Mouse (Mus musculus) intestine, embryonic 14.5 days (tissue): ENCODE results near the gene Pcdh10. TPM values are rescaled to one million over a fixed set of nuclear protein-coding genes. Genes with fewer than 3 reads are reported as not detected.

Source experiments
- ATAC-seq: fragments of 200-750 bp; cut with Nextera tagmentation; replicated peaks from 2 replicates; pipeline ENCODE4 v1.8.0; 2017; ENCODE audit warnings: low read depth, moderate number of reproducible peaks, moderate TSS enrichment, moderate library complexity; ENCODE audit not compliant: low FRiP score, low TSS enrichment
- DNase-seq: peaks from one replicate; pipeline ENCODE4 v3.0.0-alpha.2; 2018; ENCODE audit warnings: low spot score
- H3K27ac ChIP-seq: fragments of 300-500 bp; sonication (generic); 2 replicates; pipeline ENCODE4 v1.5.1; 2014; ENCODE audit warnings: low read depth, mild to moderate bottlenecking, control low read depth
- H3K27me3 ChIP-seq: fragments of 300-500 bp; sonication (generic); replicated peaks from 2 replicates; pipeline ENCODE4 v1.6.1; 2014; ENCODE audit warnings: low read length, control low read depth; ENCODE audit not compliant: control insufficient read depth, insufficient read depth
- H3K36me3 ChIP-seq: fragments of 300-500 bp; sonication (generic); 2 replicates; pipeline ENCODE4 v1.6.1; 2014; ENCODE audit warnings: low read length, control low read depth; ENCODE audit not compliant: control insufficient read depth, insufficient read depth
- H3K4me1 ChIP-seq: fragments of 300-500 bp; sonication (generic); replicated peaks from 2 replicates; pipeline ENCODE4 v1.6.1; 2014; ENCODE audit warnings: low read length, control low read depth, mixed read lengths; ENCODE audit not compliant: control insufficient read depth, insufficient read depth
- H3K4me2 ChIP-seq: fragments of 300-500 bp; sonication (generic); 2 replicates; pipeline ENCODE4 v1.6.1; 2014; ENCODE audit warnings: low read length
- H3K4me3 ChIP-seq: fragments of 300-500 bp; sonication (generic); 2 replicates; pipeline ENCODE4 v1.5.1; 2014; ENCODE audit warnings: low read depth, low read length, control low read depth, mixed read lengths
- H3K9ac ChIP-seq: fragments of 300-500 bp; sonication (generic); 2 replicates; pipeline ENCODE4 v1.6.1; 2014; ENCODE audit warnings: mild to moderate bottlenecking, low read length
- H3K9me3 ChIP-seq: fragments of 300-500 bp; sonication (generic); 2 replicates; pipeline ENCODE4 v1.6.1; 2016; ENCODE audit warnings: low read length, control low read depth; ENCODE audit not compliant: control insufficient read depth
- WGBS: fragments of 180-500 bp; shearing (Covaris S2); extraction: QIAGEN DNeasy Blood & Tissue Kit; methylation state at CpG from one replicate; pipeline ENCODE4 v1.1.7; 2014; 5-methylcytosine and 5-hydroxymethylcytosine counted together
- polyA plus RNA-seq: library from polyadenylated mRNA; unstranded; fragments of >200 nt; fragmentation: Nextera tagmentation; extraction: Ambion mirVana; gene quantifications from 2 replicates; pipeline ENCODE4 v1.2.1, GENCODE M21; 2014

Gene Pcdh10
- polyA plus RNA-seq, 1 experiment from 2014 or later = 0.84 TPM

GRCm38 (mm10) chr3:45379972-45380761, 2.0 kb downstream of the Pcdh10 start:
- Histone ChIP-seq H3K4me1 (peaks cover 24% of the 10 kb centered on the region), H3K9ac (no peak overlapping the region), H3K27me3 (peaks cover 50% of the 10 kb centered on the region), H3K9me3 (no peaks in the 10 kb centered on the region), H3K4me2 (peak overlapping the region; percentile 64), H3K36me3 (no peaks in the 10 kb centered on the region), H3K27ac (no peak overlapping the region), H3K4me3 (peak overlapping the region; percentile 57)
- ATAC-seq (no peak), DNase-seq (no peak)
- under 1% methylated on average over 55 of the region's 55 CpGs for WGBS

- peak overlapping the region; percentile 64 for H3K4me2 ChIP-seq
- ATAC-seq (no peak), DNase-seq (peak; percentile 75)
- H3K36me3 ChIP-seq = no peaks in the 10 kb centered on the region
- no peaks in the 10 kb centered on the region for H3K9me3 ChIP-seq
- WGBS = under 1% methylated on average over 80 of the region's 82 CpGs
- H3K4me1 ChIP-seq = peaks cover 24% of the 10 kb centered on the region
- H3K27me3 ChIP-seq = peaks cover 50% of the 10 kb centered on the region
- no peak overlapping the region for H3K9ac ChIP-seq
- H3K4me3 ChIP-seq = peak overlapping the region; percentile 57
- no peak overlapping the region for H3K27ac ChIP-seq
Measured at GRCm38 (mm10) chr3:45380811-45381761, 2.9 kb downstream of the Pcdh10 start.

- H3K4me2 ChIP-seq = peak overlapping the region; percentile 64
- H3K9ac ChIP-seq = no peak overlapping the region
- no peak for ATAC-seq
- no peak for DNase-seq
- H3K36me3 ChIP-seq = no peaks in the 10 kb centered on the region
- no peaks in the 10 kb centered on the region for H3K9me3 ChIP-seq
- 0 out of 2 replicates have a peak overlapping the region, but pooled peaks have one; percentile 57 for H3K4me3 ChIP-seq
- peaks cover 24% of the 10 kb centered on the region for H3K4me1 ChIP-seq
- 39% methylated on average over 4 of the region's 4 CpGs for WGBS
- H3K27ac ChIP-seq = no peak overlapping the region
- H3K27me3 ChIP-seq = peaks cover 47% of the 10 kb centered on the region
Measured at GRCm38 (mm10) chr3:45382032-45382755, 4.0 kb downstream of the Pcdh10 start.

- peaks cover 24% of the 10 kb centered on the region for H3K4me1 ChIP-seq
- H3K9me3 ChIP-seq = no peaks in the 10 kb centered on the region
- H3K4me3 ChIP-seq = no peak overlapping the region
- H3K4me2 ChIP-seq = no peak overlapping the region
- no peak overlapping the region for H3K27ac ChIP-seq
- DNase-seq (no peak), ATAC-seq (no peak)
- peaks cover 44% of the 10 kb centered on the region for H3K27me3 ChIP-seq
- no peak overlapping the region for H3K9ac ChIP-seq
- no peaks in the 10 kb centered on the region for H3K36me3 ChIP-seq
- WGBS = 55% methylated on average over 2 of the region's 2 CpGs
Measured at GRCm38 (mm10) chr3:45383831-45384230, 5.6 kb downstream of the Pcdh10 start.

- H3K27me3 ChIP-seq = peaks cover 32% of the 10 kb centered on the region
- H3K9ac ChIP-seq = no peak overlapping the region
- H3K4me2 ChIP-seq = no peak overlapping the region
- peaks cover 15% of the 10 kb centered on the region for H3K4me1 ChIP-seq
- H3K36me3 ChIP-seq = no peaks in the 10 kb centered on the region
- WGBS = 81% methylated on average over 3 of the region's 3 CpGs
- ATAC-seq (no peak), DNase-seq (no peak)
- H3K27ac ChIP-seq = no peak overlapping the region
- no peak overlapping the region for H3K4me3 ChIP-seq
- H3K9me3 ChIP-seq = no peaks in the 10 kb centered on the region
Measured at GRCm38 (mm10) chr3:45385028-45385427, 6.8 kb downstream of the Pcdh10 start.

GRCm38 (mm10) chr3:45385451-45385850, 7.3 kb downstream of the Pcdh10 start:
- Histone ChIP-seq H3K27ac (no peak overlapping the region), H3K27me3 (peaks cover 28% of the 10 kb centered on the region), H3K9ac (no peak overlapping the region), H3K4me2 (no peak overlapping the region), H3K36me3 (no peaks in the 10 kb centered on the region), H3K4me3 (no peak overlapping the region), H3K4me1 (peaks cover 11% of the 10 kb centered on the region), H3K9me3 (no peaks in the 10 kb centered on the region)
- DNase-seq (no peak), ATAC-seq (no peak)
- WGBS = 73% methylated on average over 2 of the region's 2 CpGs

- Histone ChIP-seq H3K9ac (no peak overlapping the region), H3K4me3 (no peak overlapping the region), H3K27me3 (peaks cover 17% of the 10 kb centered on the region), H3K27ac (no peak overlapping the region), H3K9me3 (no peaks in the 10 kb centered on the region), H3K4me1 (peaks cover 3% of the 10 kb centered on the region; the same call in 1 of the 2 replicates), H3K36me3 (no peaks in the 10 kb centered on the region), H3K4me2 (no peak overlapping the region)
- DNase-seq = no peak
- ATAC-seq = no peak
- 78% methylated on average over 2 of the region's 2 CpGs for WGBS
Measured at GRCm38 (mm10) chr3:45386512-45386911, 8.3 kb downstream of the Pcdh10 start.

- no peak overlapping the region for H3K4me2 ChIP-seq
- DNase-seq = no peak
- H3K27me3 ChIP-seq = no peaks in the 10 kb centered on the region
- H3K36me3 ChIP-seq = no peaks in the 10 kb centered on the region
- H3K27ac ChIP-seq = no peak overlapping the region
- H3K4me1 ChIP-seq = no peaks in the 10 kb centered on the region
- H3K4me3 ChIP-seq = no peak overlapping the region
- 84% methylated on average over 4 of the region's 4 CpGs for WGBS
- ATAC-seq = no peak
- H3K9me3 ChIP-seq = no peaks in the 10 kb centered on the region
- H3K9ac ChIP-seq = no peak overlapping the region
Measured at GRCm38 (mm10) chr3:45397101-45397500, 18.9 kb downstream of the Pcdh10 start.
